Mouse (Mus musculus): ENCODE measurements around the gene Klf12. TPM values are rescaled to one million over a fixed set of nuclear protein-coding genes. Genes with fewer than 3 reads are reported as not detected.

Gene Klf12
- total RNA-seq, 2 experiments from 2014 or later = not detected

DNA sequence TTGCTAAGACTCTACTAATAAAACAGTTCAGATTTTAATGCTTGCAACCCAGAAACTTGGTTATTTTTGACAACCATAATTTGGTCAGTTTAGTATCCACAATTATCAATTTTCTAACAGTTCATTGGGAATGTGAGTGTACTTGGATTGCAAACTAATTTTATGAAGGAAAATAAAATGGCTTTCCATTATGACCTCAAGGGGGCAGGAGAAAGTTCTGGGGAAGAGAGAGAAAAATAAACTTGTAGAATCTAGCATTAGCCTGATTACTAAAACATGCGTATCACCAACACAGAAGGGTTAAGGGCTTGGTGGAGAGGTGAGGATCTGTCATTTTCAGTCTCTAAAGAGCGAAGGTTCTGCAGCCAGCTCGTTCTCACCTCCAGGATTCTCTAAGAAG is 106.7 kb downstream of the Klf12 start:
- no peak for ATAC-seq (replicated peaks; ENCODE audit: low FRiP score, poor library complexity, severe bottlenecking)

DNA sequence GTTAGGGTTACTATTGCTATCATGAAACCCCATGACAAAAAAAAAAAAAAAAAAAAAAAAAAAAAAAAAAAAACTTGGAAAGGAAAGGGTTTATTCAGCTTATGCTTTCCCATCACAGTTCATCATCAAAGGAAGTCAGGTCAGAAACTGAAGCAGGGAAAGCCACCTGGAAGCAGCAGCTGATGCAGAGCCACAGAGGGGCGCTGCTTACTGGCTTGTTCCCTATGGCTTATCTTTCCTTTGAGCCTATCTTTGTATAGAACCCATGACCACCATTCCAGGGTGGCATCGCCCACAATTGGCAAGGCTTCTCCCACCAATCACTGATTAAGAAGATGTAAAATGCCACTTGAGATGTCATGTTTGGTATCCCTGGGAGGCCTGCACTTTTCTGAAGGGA is 119.4 kb downstream of the Klf12 start:
- no peak for ATAC-seq (replicated peaks; ENCODE audit: low FRiP score, poor library complexity, severe bottlenecking)

DNA sequence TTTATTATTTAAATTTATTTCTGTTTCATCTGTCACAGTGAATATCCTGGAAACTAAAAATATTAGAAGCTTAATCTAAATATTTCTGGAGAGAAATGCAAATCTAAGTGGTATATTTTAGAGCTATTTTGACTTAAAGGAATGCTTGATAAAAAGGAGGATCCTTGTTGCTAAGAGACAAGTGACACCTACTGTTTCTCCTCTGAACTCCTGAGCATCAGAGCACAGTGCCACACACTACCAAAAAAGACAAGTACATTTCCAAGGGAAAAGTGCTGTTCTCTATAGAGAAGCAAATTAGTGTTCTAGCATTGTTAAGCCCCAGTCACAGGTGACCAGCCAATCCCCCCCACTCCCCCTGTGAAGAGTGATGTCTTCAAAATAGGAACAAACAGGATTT is 127.8 kb downstream of the Klf12 start:
- ATAC-seq (replicated peaks; ENCODE audit: low FRiP score, poor library complexity, severe bottlenecking) = no peak

DNA sequence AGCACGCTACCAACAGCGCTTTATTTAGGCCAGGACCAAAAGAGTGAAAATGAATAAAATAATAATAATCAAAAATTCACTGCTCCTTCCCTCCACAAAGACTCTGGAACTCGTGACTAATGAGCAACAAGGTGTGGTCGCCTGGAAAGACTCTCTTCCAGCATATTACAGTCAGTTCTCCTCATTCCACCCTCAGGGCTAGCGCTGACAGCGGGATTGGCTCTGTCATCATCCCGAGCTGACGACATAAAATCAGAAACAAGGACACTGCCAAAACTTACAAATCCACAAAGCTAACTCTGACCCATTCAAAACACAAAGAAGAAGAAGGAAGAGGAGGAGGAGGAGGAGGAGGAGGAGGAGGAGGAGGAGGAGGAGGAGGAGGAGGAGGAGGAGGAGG is 136.8 kb downstream of the Klf12 start:
- no peak for ATAC-seq (replicated peaks; ENCODE audit: low FRiP score, poor library complexity, severe bottlenecking)

DNA sequence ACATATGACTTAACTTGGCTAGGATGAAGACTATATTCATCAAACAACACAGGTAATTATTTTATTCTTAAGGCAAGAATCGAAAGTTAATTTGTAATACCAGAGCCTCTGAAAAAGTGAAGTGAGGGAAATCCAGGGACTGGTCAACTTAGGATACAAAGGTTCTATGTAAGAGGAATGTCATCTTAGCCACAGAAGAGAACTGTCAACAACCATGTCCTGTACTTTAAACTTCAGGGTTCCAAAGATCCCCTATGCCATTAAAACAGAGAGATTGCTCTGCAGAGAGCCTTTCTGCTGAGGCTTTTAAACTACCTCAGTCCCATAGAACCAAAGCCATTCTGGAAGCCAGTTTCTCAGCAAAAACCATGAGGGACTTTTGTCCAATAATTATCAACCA is 144.1 kb downstream of the Klf12 start:
- no peak for ATAC-seq (replicated peaks; ENCODE audit: low FRiP score, poor library complexity, severe bottlenecking)

DNA sequence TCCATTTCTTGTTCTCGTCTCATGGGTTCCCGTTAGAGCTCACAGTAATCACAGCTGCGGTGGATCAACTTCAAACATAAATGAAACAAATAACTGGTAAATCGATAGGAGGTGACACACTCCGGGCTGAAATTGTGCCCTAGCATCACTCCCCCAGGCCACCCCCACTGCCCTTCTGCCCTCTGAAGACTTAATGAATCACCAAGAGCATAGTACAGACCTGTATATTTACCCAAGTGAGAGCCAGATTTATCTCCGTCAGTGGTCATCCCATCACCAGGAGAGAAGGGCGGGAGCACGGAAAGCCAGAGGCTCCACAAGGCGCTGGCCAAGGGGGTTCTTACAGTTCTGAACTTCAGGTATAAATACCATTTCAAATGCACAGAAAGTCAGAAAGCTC is 150.2 kb downstream of the Klf12 start:
- ATAC-seq (replicated peaks; ENCODE audit: low FRiP score, poor library complexity, severe bottlenecking) = no peak

DNA sequence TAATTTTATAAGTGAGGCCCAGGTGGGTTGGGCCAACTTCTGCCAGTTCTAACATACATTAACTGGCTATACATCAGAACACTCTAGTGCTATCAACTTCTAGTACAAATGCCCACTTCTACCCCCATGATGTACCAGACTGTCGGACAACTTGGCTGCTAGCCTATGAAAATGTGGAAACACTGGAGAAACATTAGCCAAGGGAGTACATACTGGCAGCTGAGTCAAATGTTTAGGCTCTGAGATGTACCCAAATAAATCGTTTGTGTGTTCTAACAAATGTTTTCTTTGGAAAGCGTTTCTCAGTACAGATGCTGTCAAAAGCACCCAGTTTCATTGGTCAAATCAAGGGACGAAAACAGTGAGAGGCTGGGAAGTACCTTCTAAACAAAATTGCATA is 152.0 kb downstream of the Klf12 start:
- no peak for ATAC-seq (replicated peaks; ENCODE audit: low FRiP score, poor library complexity, severe bottlenecking)

DNA sequence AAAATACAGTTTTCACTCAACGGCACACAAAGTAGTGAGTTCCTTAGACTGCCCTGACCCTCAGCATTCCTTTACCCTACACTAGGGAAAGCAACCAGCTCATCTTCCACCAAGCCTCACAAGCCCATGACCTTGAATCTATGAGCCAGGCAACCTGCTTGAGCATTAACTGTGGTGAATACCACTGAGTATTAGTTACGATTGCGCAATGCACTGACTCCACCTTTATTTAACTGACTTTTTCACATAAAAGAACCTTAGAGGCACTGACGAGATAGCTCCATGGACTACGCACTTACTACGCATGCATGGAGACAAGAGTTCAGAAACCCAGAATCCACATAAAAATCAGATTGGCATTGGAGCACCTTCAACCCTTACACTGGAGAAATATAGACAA is 158.4 kb downstream of the Klf12 start:
- ATAC-seq (replicated peaks; ENCODE audit: low FRiP score, poor library complexity, severe bottlenecking) = no peak

DNA sequence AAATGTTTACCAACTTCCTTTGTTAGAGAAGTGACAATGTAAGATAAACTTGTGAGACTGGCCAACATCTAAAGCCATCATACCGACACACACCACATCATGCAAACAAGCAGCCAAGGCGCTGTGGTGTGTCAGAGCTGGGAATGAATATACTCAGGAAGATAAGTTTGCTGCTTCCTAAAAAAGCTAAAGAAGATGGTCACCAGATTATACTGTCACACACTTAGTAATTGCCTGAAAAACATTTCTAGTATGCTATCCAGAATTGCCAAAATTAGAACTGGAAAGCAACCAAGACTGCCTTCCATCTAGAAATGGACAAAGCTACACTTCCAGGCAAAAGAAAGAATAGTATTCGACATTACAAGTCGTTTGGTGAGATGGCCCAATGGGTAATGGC is 163.4 kb downstream of the Klf12 start:
- no peak for ATAC-seq (replicated peaks; ENCODE audit: low FRiP score, poor library complexity, severe bottlenecking)

DNA sequence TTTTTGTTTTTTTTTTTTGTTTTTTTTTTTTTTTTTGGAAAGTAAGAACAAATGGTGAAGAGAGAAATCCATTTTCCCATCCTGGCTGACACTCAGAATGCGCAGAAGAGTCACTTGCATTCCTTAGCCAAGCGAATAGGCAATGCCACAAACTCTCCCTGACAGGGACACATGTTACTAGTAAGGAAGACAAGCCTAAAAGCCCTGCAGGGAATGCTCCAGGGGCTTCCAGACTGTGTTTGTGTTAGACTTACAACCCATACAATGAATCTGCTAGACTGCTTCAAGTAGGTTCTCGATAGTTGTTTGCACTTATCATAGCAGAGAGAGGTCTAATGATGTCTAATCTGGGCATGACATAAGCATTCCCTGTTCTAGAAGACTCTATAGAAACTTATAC is 164.6 kb downstream of the Klf12 start:
- no peak for ATAC-seq (replicated peaks; ENCODE audit: low FRiP score, poor library complexity, severe bottlenecking)

DNA sequence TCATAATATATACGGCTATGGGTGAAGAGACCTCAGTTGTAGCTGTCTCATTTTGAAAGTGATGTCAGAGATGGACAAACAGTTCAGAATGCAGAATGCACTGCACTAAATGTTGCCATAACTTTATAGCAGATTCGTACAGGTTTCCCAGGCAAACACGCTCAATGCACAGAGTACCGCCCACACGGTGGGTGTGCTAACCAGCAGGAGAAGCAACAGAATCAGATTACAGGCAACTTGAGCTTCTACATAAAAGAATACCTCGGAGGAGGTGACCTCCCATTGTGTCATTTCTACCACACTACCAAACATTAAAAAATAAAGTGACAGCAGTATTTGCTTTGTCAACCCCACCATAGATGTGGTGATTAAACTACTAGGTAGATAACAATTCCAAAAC is 171.1 kb downstream of the Klf12 start:
- ATAC-seq (replicated peaks; ENCODE audit: low FRiP score, poor library complexity, severe bottlenecking) = no peak

DNA sequence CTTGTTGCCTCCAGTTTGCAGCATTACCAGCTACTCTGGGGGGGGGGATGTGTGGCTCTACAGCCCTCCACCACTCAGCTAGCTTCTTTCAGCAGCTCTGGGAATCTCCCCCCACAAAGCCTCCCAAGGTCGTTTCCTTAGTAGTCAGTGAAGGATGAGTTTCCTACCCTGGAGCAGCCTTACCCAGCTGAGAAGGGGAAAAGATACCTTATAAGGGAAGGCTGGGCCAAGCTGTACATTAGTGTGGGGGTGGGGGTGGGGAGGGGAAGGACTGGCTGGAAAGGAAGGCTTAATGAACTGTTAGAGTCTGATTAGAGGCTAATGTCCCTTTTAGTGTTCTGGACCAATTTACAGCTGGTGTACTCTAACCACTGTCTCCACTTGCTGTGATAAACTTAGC is 172.7 kb downstream of the Klf12 start:
- ATAC-seq (replicated peaks; ENCODE audit: low FRiP score, poor library complexity, severe bottlenecking) = no peak

DNA sequence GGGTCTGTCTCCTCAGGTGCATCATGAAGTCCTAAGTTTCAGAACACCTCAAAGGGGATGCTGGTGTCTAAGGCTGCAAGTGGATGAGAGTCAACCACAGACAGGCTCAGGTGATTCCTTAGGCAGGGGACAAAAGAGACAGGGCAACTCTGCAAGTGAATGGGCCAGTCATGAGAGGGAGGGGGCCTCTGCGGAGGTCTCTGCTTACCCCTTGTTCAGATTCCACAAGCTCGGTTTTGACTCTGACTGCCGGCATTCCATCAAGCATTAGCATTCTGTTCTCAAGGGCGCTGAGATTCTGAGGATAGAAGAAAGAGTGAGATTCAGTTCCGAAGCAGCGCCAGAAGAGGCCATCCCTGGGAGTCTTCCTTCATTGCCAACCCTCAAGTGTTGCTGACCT is 174.9 kb downstream of the Klf12 start:
- no peak for ATAC-seq (replicated peaks; ENCODE audit: low FRiP score, poor library complexity, severe bottlenecking)

DNA sequence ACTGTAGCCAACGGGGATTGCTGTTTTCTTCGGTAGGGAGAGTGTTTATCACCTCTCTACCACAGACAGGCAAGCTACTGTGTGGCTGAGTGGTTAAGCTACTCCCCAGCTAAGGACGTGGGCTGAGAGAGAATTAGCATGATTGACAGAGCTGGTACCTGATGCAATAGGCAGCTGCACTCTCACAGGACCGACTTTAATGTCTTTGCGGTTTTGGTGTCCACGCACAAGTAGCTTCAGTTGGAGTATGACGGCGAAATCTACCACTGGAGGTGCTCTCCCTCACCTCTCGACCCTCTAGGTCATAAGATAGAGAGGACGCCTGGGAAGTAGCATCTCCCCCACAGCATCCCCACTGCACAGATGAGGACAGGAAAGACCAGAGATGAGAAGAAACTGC is 178.9 kb downstream of the Klf12 start:
- ATAC-seq (replicated peaks; ENCODE audit: low FRiP score, poor library complexity, severe bottlenecking) = no peak

DNA sequence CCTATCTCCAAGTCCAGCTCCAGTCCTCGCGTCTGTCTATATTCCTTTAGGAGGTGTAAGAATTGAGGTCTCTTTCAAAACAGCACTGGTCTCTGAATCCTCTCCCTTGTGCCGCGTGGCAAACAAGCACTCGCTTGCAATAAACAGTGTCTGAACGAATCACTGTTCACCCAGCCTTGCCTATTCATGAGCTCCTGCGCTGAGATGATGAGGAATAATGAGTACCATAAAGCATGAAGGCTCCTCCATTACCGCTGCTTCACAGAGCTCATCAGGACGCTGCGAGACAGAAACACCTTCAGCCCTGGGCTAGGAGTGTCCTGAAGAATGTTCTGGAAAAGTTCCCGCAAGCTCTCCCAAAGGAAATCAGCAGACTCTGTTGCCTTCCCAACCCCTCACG is 179.7 kb downstream of the Klf12 start:
- ATAC-seq (replicated peaks; ENCODE audit: low FRiP score, poor library complexity, severe bottlenecking) = no peak

DNA sequence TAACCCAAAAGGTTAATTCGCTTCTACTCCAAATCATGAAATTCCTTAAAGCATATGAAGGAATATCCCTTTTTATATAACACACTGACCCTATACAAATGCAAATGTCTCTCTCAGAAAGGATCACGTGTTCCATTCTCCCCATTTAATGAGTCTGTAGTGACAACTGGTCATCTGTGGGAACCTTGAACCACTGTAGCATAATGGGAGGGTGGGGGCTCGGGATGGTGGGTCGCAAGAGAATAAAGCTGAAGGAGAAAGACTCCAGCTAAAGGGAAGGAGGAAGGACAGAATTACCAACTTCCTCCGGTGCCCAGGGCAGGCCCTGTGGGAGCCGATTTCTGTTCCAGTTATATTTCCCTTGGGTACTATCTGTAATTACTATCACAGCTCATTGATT is 180.7 kb downstream of the Klf12 start:
- ATAC-seq (replicated peaks; ENCODE audit: low FRiP score, poor library complexity, severe bottlenecking) = no peak

DNA sequence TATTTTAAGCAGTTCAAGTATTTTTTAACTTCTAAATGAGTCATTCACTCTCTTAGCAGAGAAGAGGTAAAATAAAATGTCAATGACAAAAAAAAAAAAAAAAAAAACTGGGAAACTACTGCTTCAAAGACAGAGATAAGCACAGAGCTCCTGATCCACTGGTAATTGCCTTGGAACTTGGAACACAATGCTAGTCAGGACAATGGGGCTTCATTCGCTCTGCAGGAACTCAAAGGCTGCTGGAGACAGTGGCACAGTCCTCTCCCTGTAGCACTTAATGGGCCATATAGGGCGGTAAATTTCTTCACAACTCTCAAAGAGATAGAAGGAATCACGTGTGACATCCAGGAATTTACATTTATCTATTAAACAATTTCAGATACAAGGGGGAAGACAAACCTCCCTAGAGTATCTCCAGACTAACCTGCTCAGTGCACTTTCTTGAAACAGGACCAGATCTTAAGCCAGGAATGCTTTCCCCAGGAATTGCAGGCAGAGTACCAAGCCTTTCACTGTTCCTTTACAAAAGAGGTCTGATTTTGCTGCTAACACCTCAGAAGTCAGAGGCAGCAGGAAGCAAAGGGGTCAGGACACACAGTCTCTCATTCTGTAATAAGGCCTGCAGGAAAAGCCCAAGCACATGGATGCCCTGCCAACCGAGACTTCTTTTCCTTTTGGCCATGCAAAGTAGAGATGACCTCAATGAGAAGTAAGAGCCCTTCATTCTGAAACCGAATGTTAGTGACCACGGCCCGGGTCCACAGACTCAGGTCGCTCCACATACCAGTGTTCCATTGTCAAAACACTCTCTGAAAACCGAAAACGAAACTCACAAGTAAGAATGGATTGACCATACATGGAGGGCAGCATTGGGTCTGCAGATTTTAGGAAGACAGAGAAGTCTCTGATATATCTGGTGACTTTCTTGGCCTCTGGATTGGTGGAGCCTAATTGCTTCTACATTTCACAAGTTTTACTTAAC is 187.0 kb downstream of the Klf12 start:
- no peak for ATAC-seq (replicated peaks; ENCODE audit: low FRiP score, poor library complexity, severe bottlenecking)

DNA sequence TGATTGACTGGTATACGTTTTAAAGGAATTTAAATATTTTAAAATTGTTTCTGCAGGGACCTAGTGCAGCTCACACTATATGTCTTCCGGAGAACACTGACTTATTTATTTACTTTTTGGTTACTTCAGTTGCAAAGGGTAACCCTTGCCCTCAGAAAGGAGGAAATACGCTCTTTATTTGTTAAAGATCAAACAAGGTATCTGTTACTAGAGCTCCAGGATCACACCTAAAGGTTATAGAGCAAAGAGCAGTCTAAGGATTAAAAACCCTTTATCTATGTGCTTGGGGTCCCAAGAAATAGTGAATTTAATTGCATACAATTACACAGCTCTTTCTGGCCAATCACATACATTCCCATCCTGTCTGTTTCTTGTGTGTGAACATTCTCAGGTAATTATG is 188.7 kb downstream of the Klf12 start:
- ATAC-seq (replicated peaks; ENCODE audit: low FRiP score, poor library complexity, severe bottlenecking) = no peak

DNA sequence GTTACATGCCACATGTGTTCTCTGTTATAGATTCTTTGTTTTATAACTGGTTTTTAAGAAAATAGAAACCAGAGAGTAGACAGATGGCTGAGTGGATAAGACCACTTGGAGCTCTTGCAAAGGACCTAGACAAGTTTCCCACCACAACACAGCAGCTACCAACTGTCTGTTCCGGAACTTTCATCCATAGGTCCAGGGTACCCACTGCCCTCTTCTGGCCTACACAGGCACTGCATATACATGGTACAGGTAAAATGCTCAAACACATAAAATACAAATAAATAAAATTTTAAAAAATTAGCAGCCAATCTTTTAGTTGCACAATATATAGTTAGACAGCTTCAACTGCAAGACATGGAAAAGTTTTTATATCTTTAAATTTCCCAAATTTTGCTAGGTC is 194.0 kb downstream of the Klf12 start:
- no peak for ATAC-seq (replicated peaks; ENCODE audit: low FRiP score, poor library complexity, severe bottlenecking)

DNA sequence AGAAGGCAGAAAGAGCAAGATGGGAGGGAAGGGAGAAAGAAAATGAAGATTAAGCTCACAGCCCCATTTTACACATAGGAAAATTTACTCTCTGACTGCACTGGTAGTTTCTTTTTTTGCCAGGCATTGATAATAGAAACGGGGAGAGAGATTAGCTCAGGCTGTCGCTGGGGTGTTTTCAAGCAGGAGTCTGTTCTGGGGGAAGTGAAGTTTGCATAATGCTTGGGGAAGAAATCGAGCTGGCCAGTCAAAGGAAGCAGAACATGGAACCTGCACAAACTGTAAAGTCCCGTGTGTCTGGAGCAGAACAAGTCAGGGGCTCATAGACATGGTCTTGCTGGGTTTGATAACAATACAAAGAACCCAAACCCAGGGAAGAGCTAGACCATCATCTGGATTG is 204.9 kb downstream of the Klf12 start:
- ATAC-seq (replicated peaks; ENCODE audit: low FRiP score, poor library complexity, severe bottlenecking) = no peak

DNA sequence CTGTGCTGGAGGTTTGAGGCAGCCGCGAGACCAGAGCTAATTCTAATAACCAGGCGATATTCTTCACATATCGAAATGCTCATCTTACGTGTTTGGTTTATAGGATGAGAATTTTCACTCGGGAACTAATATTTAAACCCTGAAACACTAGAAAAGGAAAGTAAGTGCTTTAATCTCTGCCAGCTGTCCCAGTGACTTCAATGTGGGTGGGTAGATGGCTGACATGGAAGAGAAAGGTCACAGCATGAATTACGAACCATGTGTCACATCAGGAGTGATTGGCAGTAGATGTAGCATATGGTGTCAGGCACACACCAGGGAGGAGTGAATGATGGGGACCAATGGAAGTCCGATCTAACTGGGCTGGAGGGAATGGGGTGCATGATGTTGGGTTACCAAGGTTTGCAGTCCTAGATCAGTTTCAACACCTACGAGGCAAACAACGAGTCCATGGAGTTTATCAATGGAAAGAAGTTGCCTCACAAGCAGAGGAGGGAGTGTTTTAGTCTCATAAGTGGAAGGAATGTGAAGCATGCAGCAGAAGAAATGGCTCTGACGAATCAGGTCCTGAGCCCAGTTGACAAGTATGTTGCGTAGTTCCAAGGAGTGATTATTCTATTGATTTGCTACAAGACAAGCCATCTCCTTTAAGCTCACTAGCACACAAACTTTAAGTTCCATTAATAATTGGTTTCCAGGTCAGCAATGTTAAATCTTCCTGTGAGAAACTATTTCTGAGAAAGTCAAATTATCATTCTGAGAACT is 211.9 kb downstream of the Klf12 start:
- ATAC-seq (replicated peaks; ENCODE audit: low FRiP score, poor library complexity, severe bottlenecking) = no peak

All from erythroblast, adult 5-6 weeks (primary cell).